Mouse (Mus musculus) limb, embryonic 10.5 days (tissue): ENCODE results near the gene Clcf1. TPM values are rescaled to one million over a fixed set of nuclear protein-coding genes. Genes with fewer than 3 reads are reported as not detected.

Source experiments
- DNase-seq: peaks from one replicate; pipeline ENCODE4 v3.0.0-alpha.2; 2017; ENCODE audit warnings: low spot score
- H3K27ac ChIP-seq: fragments of 300-500 bp; sonication (generic); 2 replicates; pipeline ENCODE4 v1.5.1; 2016; ENCODE audit warnings: mild to moderate bottlenecking
- H3K27me3 ChIP-seq: fragments of 300-500 bp; sonication (generic); 2 replicates; pipeline ENCODE4 v1.6.1; 2016; ENCODE audit warnings: low read depth, mild to moderate bottlenecking; ENCODE audit not compliant: poor library complexity, severe bottlenecking
- H3K36me3 ChIP-seq: fragments of 300-500 bp; sonication (generic); 2 replicates; pipeline ENCODE4 v1.6.1; 2016; ENCODE audit warnings: mild to moderate bottlenecking, moderate library complexity
- H3K4me1 ChIP-seq: fragments of 300-500 bp; sonication (generic); 2 replicates; pipeline ENCODE4 v1.6.1; 2016
- H3K4me3 ChIP-seq: fragments of 300-500 bp; sonication (generic); 2 replicates; pipeline ENCODE4 v1.5.1; 2016; ENCODE audit warnings: mild to moderate bottlenecking, moderate library complexity
- H3K9me3 ChIP-seq: fragments of 300-500 bp; sonication (generic); replicated peaks from 2 replicates; pipeline ENCODE4 v1.6.1; 2016; ENCODE audit warnings: mild to moderate bottlenecking
- WGBS: fragments of 180-500 bp; shearing (Covaris S2); methylation state at CpG from one replicate; pipeline ENCODE4 v1.1.7; 2016; 5-methylcytosine and 5-hydroxymethylcytosine counted together
- polyA plus RNA-seq: library from polyadenylated mRNA; unstranded; fragments of >200 nt; fragmentation: Nextera tagmentation; extraction: Ambion mirVana; gene quantifications from 2 replicates; pipeline ENCODE4 v1.2.1, GENCODE M21; 2016

The Clcf1 gene
- polyA plus RNA-seq, 1 experiment from 2014 or later = 6.0 TPM

- H3K27ac ChIP-seq = no peak overlapping the region
- H3K36me3 ChIP-seq = no peaks in the 10 kb centered on the region
- H3K4me3 ChIP-seq = no peak overlapping the region
Measured at GRCm38 (mm10) chr19:4183689-4184088, 30.3 kb upstream of the Clcf1 start.

GRCm38 (mm10) chr19:4184976-4185975, 28.8 kb upstream of the Clcf1 start:
- no peak for DNase-seq
- 63% methylated on average over 15 of the region's 15 CpGs for whole genome bisulfite sequencing

More at GRCm38 (mm10) chr19:4183689-4184088, 30.3 kb upstream of the Clcf1 start:
- H3K4me1 ChIP-seq = peaks cover 21% of the 10 kb centered on the region
- no peaks in the 10 kb centered on the region for H3K27me3 ChIP-seq
- WGBS = 91% methylated on average over 2 of the region's 2 CpGs
- H3K9me3 ChIP-seq = no peaks in the 10 kb centered on the region
- DNase-seq = no peak

GRCm38 (mm10) chr19:4187303-4187702, 26.7 kb upstream of the Clcf1 start:
- 75% methylated on average over 3 of the region's 3 CpGs for WGBS
- H3K36me3 ChIP-seq = 0 out of 2 replicates have a peak, but pooled peaks cover 3% of the 10 kb centered on the region

More at GRCm38 (mm10) chr19:4184976-4185975, 28.8 kb upstream of the Clcf1 start:
- H3K9me3 ChIP-seq = no peaks in the 10 kb centered on the region
- no peaks in the 10 kb centered on the region for H3K27me3 ChIP-seq
- H3K4me3 ChIP-seq = no peak overlapping the region
- peaks cover 21% of the 10 kb centered on the region for H3K4me1 ChIP-seq
- no peaks in the 10 kb centered on the region for H3K36me3 ChIP-seq
- H3K27ac ChIP-seq = peak overlapping the region; percentile 66

GRCm38 (mm10) chr19:4189051-4189620, 24.9 kb upstream of the Clcf1 start:
- no peak for DNase-seq
- H3K9me3 ChIP-seq = no peaks in the 10 kb centered on the region
- H3K27ac ChIP-seq = peak overlapping the region; percentile 12; the same call in 1 of the 2 replicates
- peaks cover 46% of the 10 kb centered on the region for H3K4me1 ChIP-seq
- H3K4me3 ChIP-seq = no peak overlapping the region
- no peaks in the 10 kb centered on the region for H3K27me3 ChIP-seq
- 89% methylated on average over 12 of the region's 12 CpGs for WGBS
- peaks cover 16% of the 10 kb centered on the region for H3K36me3 ChIP-seq

More at GRCm38 (mm10) chr19:4187303-4187702, 26.7 kb upstream of the Clcf1 start:
- Histone ChIP-seq H3K9me3 (no peaks in the 10 kb centered on the region), H3K27me3 (no peaks in the 10 kb centered on the region), H3K27ac (no peak overlapping the region), H3K4me3 (no peak overlapping the region), H3K4me1 (peaks cover 31% of the 10 kb centered on the region)
- DNase-seq = no peak

GRCm38 (mm10) chr19:4190831-4191334, 23.2 kb upstream of the Clcf1 start, which contains the start of gene Tbc1d10c:
Tbc1d10c (minus strand) TSS chr19:4191284.
- WGBS = 72% methylated on average over 4 of the region's 4 CpGs
- Histone ChIP-seq H3K36me3 (peaks cover 33% of the 10 kb centered on the region), H3K4me1 (peaks cover 46% of the 10 kb centered on the region), H3K9me3 (no peaks in the 10 kb centered on the region), H3K27ac (peak within 1 kb of the TSS; percentile 98), H3K27me3 (no peaks in the 10 kb centered on the region), H3K4me3 (peak within 1 kb of the TSS; percentile 97)
- DNase-seq = no peak

- Histone ChIP-seq H3K4me3 (peak within 1 kb of the TSS; percentile 97), H3K27me3 (no peaks in the 10 kb centered on the region), H3K9me3 (no peaks in the 10 kb centered on the region), H3K4me1 (peaks cover 54% of the 10 kb centered on the region), H3K27ac (peak within 1 kb of the TSS; percentile 98), H3K36me3 (peaks cover 42% of the 10 kb centered on the region)
- peak; percentile 99 for DNase-seq
- WGBS = 7% methylated on average over 40 of the region's 47 CpGs
Measured at GRCm38 (mm10) chr19:4191528-4192250, 22.3 kb upstream of the Clcf1 start, which contains the start of gene Ppp1ca. Ppp1ca (plus strand) TSS chr19:4192065.

- peak overlapping the region; percentile 98 for H3K27ac ChIP-seq
- H3K36me3 ChIP-seq = peaks cover 49% of the 10 kb centered on the region
- 1% methylated on average over 52 of the region's 52 CpGs for WGBS
- peak overlapping the region; percentile 97 for H3K4me3 ChIP-seq
- no peaks in the 10 kb centered on the region for H3K27me3 ChIP-seq
- H3K4me1 ChIP-seq = peaks cover 61% of the 10 kb centered on the region
- no peaks in the 10 kb centered on the region for H3K9me3 ChIP-seq
- no peak for DNase-seq
Measured at GRCm38 (mm10) chr19:4192251-4192985, 21.6 kb upstream of the Clcf1 start.

- Histone ChIP-seq H3K36me3 (peaks cover 56% of the 10 kb centered on the region), H3K4me1 (peaks cover 66% of the 10 kb centered on the region), H3K9me3 (no peaks in the 10 kb centered on the region), H3K27ac (peak overlapping the region; percentile 98), H3K27me3 (no peaks in the 10 kb centered on the region), H3K4me3 (peak overlapping the region; percentile 97)
- no peak for DNase-seq
- WGBS = 70% methylated on average over 6 of the region's 6 CpGs
Measured at GRCm38 (mm10) chr19:4193129-4193528, 20.9 kb upstream of the Clcf1 start.

GRCm38 (mm10) chr19:4194021-4194724, 19.9 kb upstream of the Clcf1 start:
- H3K4me1 ChIP-seq = peaks cover 66% of the 10 kb centered on the region
- peaks cover 66% of the 10 kb centered on the region for H3K36me3 ChIP-seq
- no peaks in the 10 kb centered on the region for H3K9me3 ChIP-seq
- no peak for DNase-seq
- no peaks in the 10 kb centered on the region for H3K27me3 ChIP-seq
- WGBS = 89% methylated on average over 8 of the region's 8 CpGs
- no peak overlapping the region for H3K27ac ChIP-seq
- 0 out of 2 replicates have a peak overlapping the region, but pooled peaks have one; percentile 97 for H3K4me3 ChIP-seq

- no peak for DNase-seq
- Histone ChIP-seq H3K27ac (no peak overlapping the region), H3K4me1 (peaks cover 69% of the 10 kb centered on the region), H3K9me3 (no peaks in the 10 kb centered on the region), H3K27me3 (no peaks in the 10 kb centered on the region), H3K36me3 (peaks cover 75% of the 10 kb centered on the region), H3K4me3 (no peak overlapping the region)
- WGBS = 86% methylated on average over 12 of the region's 12 CpGs
Measured at GRCm38 (mm10) chr19:4194776-4195650, 19.0 kb upstream of the Clcf1 start.
